Mouse (Mus musculus): ENCODE data around the gene Tmem54. TPM values are rescaled to one million over a fixed set of nuclear protein-coding genes. Genes with fewer than 3 reads are reported as not detected.

The Tmem54 gene
- total RNA-seq, 1 experiment = 10.0 TPM

DNA sequence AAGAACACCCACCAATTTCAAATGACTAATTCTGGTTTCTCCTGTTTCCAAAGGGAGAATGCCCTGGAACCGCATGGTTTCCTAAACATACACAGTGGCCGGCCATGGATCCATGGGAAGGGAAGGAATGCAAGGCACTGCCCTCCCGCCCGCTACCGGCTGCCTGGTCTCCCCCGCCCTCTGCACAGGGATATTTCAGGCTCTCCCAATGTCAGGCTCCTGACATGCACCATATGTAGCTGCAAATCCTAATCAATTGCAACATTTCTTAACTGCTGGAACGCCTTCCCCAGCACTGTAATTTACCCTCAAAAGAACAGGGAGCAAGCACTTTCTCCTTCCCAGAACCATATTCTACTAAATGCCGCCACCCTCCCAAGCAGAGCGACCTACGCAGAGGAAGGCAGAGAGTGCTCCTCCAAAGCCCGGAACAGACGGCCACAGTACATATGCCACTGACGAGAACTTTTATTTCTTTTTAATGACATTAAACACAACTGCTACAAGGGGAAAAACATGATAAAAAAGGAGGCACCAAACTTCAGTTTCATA is 42.3 kb downstream of the Tmem54 start:
- Histone ChIP-seq H3K4me1 (ENCODE audit: control insufficient read depth in 2 of 2, insufficient read depth in 2 of 2, low read length in 2 of 2, poor library complexity in 1 of 2) (no peaks in the 10 kb centered on the region), H3K36me3 (ENCODE audit: control insufficient read depth, insufficient read depth, low read length, poor library complexity, severe bottlenecking) (peaks cover 9% of the 10 kb centered on the region), H3K4me3 (ENCODE audit: insufficient read depth in 1 of 2, low read depth in 1 of 2, low read length in 2 of 2, poor library complexity in 1 of 2, severe bottlenecking in 1 of 2) (no peak overlapping the region), H3K9me3 (ENCODE audit: control insufficient read depth, insufficient read depth, low read depth, low read length) (no peaks in the 10 kb centered on the region), H3K9ac (ENCODE audit: insufficient read depth, low read depth, low read length, poor library complexity, severe bottlenecking) (no peak overlapping the region), H3K27ac (ENCODE audit: insufficient read depth, low read depth, low read length, poor library complexity, severe bottlenecking) (no peak overlapping the region)
- in situ Hi-C loops (cut with MboI; ENCODE audit: low sequenced_read_pairs in 2 of 2, unreplicated experiment in 2 of 2) = no loop called here
- no peak for DNase-seq (ENCODE audit: low read depth, low spot score)
- TF ChIP-seq ZNF384 (IDR thresholded peaks at IDR 0.05; ENCODE audit: low read depth, low read length) (no peak), HCFC1 (IDR thresholded peaks at IDR 0.05; ENCODE audit: borderline replicate concordance, insufficient read depth, low read length) (no peak), CHD2 (IDR thresholded peaks at IDR 0.05; ENCODE audit: low read depth, low read length) (no peak), ZC3H11A (IDR thresholded peaks at IDR 0.05; ENCODE audit: borderline replicate concordance, low read depth, low read length) (no peak), MAFK (IDR thresholded peaks at IDR 0.05; ENCODE audit: insufficient read depth, low read depth, low read length) (no peak)

DNA sequence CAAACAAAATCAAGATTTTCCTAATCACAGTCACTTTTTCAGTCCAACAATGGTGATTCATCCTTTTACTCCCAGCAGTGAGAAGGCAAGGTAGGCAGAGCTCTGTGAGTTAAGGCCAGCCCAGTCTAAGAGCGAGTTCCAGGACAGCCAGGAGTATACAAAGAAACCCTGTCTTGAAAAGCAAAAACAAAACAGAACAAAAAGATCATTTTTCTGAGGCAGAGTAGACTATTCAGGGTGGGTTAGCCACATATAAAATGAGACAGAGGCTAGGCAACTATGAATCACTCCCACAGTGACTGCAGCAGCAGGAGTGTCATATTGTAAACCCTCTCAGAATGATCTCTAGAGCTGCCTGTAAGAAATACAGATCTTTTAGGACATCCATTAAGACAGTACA is 44.0 kb downstream of the Tmem54 start:
- no peak for TF ChIP-seq MAFK (IDR thresholded peaks at IDR 0.05; ENCODE audit: insufficient read depth, low read depth, low read length)
- TF ChIP-seq ZC3H11A (IDR thresholded peaks at IDR 0.05; ENCODE audit: borderline replicate concordance, low read depth, low read length) = no peak
- TF ChIP-seq ZNF384 (IDR thresholded peaks at IDR 0.05; ENCODE audit: low read depth, low read length) = no peak
- no peak for TF ChIP-seq CHD2 (IDR thresholded peaks at IDR 0.05; ENCODE audit: low read depth, low read length)
- no peak for TF ChIP-seq HCFC1 (IDR thresholded peaks at IDR 0.05; ENCODE audit: borderline replicate concordance, insufficient read depth, low read length)
- in situ Hi-C loops (cut with MboI; ENCODE audit: low sequenced_read_pairs in 2 of 2, unreplicated experiment in 2 of 2) = no loop called here
- H3K36me3 ChIP-seq (ENCODE audit: control insufficient read depth, insufficient read depth, low read length, poor library complexity, severe bottlenecking) = peaks cover 12% of the 10 kb centered on the region

DNA sequence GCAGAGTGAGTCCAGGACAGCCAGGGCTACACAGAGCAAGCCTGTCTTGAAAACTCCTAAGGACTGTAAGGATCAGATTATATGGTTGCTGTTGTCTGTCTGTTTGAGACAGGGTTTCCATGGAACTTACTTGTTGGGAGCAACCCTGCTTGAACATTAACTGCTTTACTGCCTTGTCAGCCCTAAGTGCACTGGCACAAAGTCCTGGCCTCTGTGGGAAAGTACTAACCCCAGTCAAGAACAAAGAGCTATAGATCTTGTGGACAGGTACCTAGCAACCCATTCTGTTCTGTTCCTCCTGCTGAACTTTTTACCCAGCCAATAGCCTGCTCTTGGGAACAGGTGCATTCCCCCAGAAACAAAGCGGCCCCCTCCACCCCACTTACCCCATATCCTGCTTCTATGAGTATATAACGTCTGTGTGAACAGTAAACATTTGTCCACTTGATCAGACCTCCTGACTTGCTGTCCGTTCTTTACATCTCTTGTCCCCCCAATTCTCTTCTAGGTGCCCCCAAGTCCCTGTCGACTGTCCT is 46.0 kb downstream of the Tmem54 start:
- H3K27ac ChIP-seq (ENCODE audit: insufficient read depth, low read depth, low read length, poor library complexity, severe bottlenecking) = no peak overlapping the region
- peaks cover 19% of the 10 kb centered on the region for H3K36me3 ChIP-seq (ENCODE audit: control insufficient read depth, insufficient read depth, low read length, poor library complexity, severe bottlenecking)
- DNase-seq (ENCODE audit: low read depth, low spot score) = no peak
- TF ChIP-seq ZNF384 (IDR thresholded peaks at IDR 0.05; ENCODE audit: low read depth, low read length) (no peak), HCFC1 (IDR thresholded peaks at IDR 0.05; ENCODE audit: borderline replicate concordance, insufficient read depth, low read length) (no peak), ZC3H11A (IDR thresholded peaks at IDR 0.05; ENCODE audit: borderline replicate concordance, low read depth, low read length) (no peak), MAFK (IDR thresholded peaks at IDR 0.05; ENCODE audit: insufficient read depth, low read depth, low read length) (no peak), CHD2 (IDR thresholded peaks at IDR 0.05; ENCODE audit: low read depth, low read length) (no peak)
- H3K4me3 ChIP-seq (ENCODE audit: insufficient read depth in 1 of 2, low read depth in 1 of 2, low read length in 2 of 2, poor library complexity in 1 of 2, severe bottlenecking in 1 of 2) = no peak overlapping the region
- no peak overlapping the region for H3K9ac ChIP-seq (ENCODE audit: insufficient read depth, low read depth, low read length, poor library complexity, severe bottlenecking)
- in situ Hi-C loops (cut with MboI; ENCODE audit: low sequenced_read_pairs in 2 of 2, unreplicated experiment in 2 of 2) = no loop called here
- H3K4me1 ChIP-seq (ENCODE audit: control insufficient read depth in 2 of 2, insufficient read depth in 2 of 2, low read length in 2 of 2, poor library complexity in 1 of 2) = no peaks in the 10 kb centered on the region
- H3K9me3 ChIP-seq (ENCODE audit: control insufficient read depth, insufficient read depth, low read depth, low read length) = no peaks in the 10 kb centered on the region

More for the DNA sequence above, 44.0 kb downstream of the Tmem54 start:
- H3K4me3 ChIP-seq (ENCODE audit: insufficient read depth in 1 of 2, low read depth in 1 of 2, low read length in 2 of 2, poor library complexity in 1 of 2, severe bottlenecking in 1 of 2) = no peak overlapping the region
- no peak overlapping the region for H3K27ac ChIP-seq (ENCODE audit: insufficient read depth, low read depth, low read length, poor library complexity, severe bottlenecking)
- no peak for DNase-seq (ENCODE audit: low read depth, low spot score)
- H3K9me3 ChIP-seq (ENCODE audit: control insufficient read depth, insufficient read depth, low read depth, low read length) = no peaks in the 10 kb centered on the region
- H3K4me1 ChIP-seq (ENCODE audit: control insufficient read depth in 2 of 2, insufficient read depth in 2 of 2, low read length in 2 of 2, poor library complexity in 1 of 2) = no peaks in the 10 kb centered on the region
- H3K9ac ChIP-seq (ENCODE audit: insufficient read depth, low read depth, low read length, poor library complexity, severe bottlenecking) = no peak overlapping the region

DNA sequence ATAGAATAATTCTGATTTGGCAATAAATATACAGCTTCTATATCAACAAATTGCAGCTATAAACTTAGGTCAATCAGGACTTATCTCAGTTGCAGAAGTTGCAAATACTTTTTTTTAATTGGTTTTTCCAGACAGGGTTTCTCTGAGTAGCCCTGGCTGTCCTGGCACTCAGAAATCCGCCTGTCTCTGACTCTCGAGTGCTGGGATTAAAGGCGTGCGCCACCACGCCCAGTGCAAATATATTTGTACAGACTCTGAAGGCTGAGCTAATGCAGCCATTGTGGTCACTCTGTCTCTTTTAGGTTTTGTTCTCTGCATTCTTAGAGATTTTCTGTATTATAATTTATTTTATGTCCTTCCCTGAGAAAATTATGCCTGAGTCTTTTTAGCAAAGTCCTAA is 52.2 kb downstream of the Tmem54 start:
- Histone ChIP-seq H3K27ac (ENCODE audit: insufficient read depth, low read depth, low read length, poor library complexity, severe bottlenecking) (no peak overlapping the region), H3K36me3 (ENCODE audit: control insufficient read depth, insufficient read depth, low read length, poor library complexity, severe bottlenecking) (peaks cover 11% of the 10 kb centered on the region), H3K4me1 (ENCODE audit: control insufficient read depth in 2 of 2, insufficient read depth in 2 of 2, low read length in 2 of 2, poor library complexity in 1 of 2) (peaks cover 3 to 5% of the 10 kb centered on the region in 2 experiments; a peak in 2 of 4 replicates), H3K9ac (ENCODE audit: insufficient read depth, low read depth, low read length, poor library complexity, severe bottlenecking) (no peak overlapping the region), H3K9me3 (ENCODE audit: control insufficient read depth, insufficient read depth, low read depth, low read length) (no peaks in the 10 kb centered on the region), H3K4me3 (ENCODE audit: insufficient read depth in 1 of 2, low read depth in 1 of 2, low read length in 2 of 2, poor library complexity in 1 of 2, severe bottlenecking in 1 of 2) (no peak overlapping the region)
- TF ChIP-seq MAFK (IDR thresholded peaks at IDR 0.05; ENCODE audit: insufficient read depth, low read depth, low read length) = no peak
- no peak for TF ChIP-seq ZC3H11A (IDR thresholded peaks at IDR 0.05; ENCODE audit: borderline replicate concordance, low read depth, low read length)
- TF ChIP-seq CHD2 (IDR thresholded peaks at IDR 0.05; ENCODE audit: low read depth, low read length) = no peak
- TF ChIP-seq HCFC1 (IDR thresholded peaks at IDR 0.05; ENCODE audit: borderline replicate concordance, insufficient read depth, low read length) = no peak
- no peak for TF ChIP-seq ZNF384 (IDR thresholded peaks at IDR 0.05; ENCODE audit: low read depth, low read length)
- no peak for DNase-seq (ENCODE audit: low read depth, low spot score)
- in situ Hi-C loops (cut with MboI; ENCODE audit: low sequenced_read_pairs in 2 of 2, unreplicated experiment in 2 of 2) = no loop called here
